Mouse (Mus musculus) small intestine, adult 2 months (tissue): ENCODE data around the gene Cyth3. TPM values are rescaled to one million over a fixed set of nuclear protein-coding genes. Genes with fewer than 3 reads are reported as not detected.
A peak's percentile ranks its signal among the peaks of the same experiment; 100 is the strongest.

Source experiments
- H3K27ac ChIP-seq: fragments of 200-500 bp; 2 replicates; pipeline ENCODE4 v1.5.1; 2012; ENCODE audit warnings: low read depth, low read length, control low read depth, inconsistent platforms; ENCODE audit not compliant: insufficient read depth
- H3K27me3 ChIP-seq: fragments of 200-500 bp; 2 replicates; pipeline ENCODE4 v1.6.1; 2012; ENCODE audit warnings: mild to moderate bottlenecking, moderate library complexity, low read length, inconsistent platforms; ENCODE audit not compliant: control insufficient read depth, insufficient read depth
- H3K36me3 ChIP-seq: fragments of 200-500 bp; 2 replicates; pipeline ENCODE4 v1.6.1; 2012; ENCODE audit warnings: mild to moderate bottlenecking, low read length, control low read depth, inconsistent platforms; ENCODE audit not compliant: control insufficient read depth, insufficient read depth
- H3K4me1 ChIP-seq: fragments of 200-500 bp; 2 replicates; pipeline ENCODE4 v1.6.1; 2012; ENCODE audit warnings: low read length, inconsistent platforms, mixed read lengths; ENCODE audit not compliant: control insufficient read depth, insufficient read depth, insufficient read length
- H3K4me3 ChIP-seq: fragments of 200-500 bp; 2 replicates; pipeline ENCODE4 v1.5.1; 2012; ENCODE audit warnings: low read depth, mild to moderate bottlenecking, control low read depth, inconsistent platforms, low read length, moderate library complexity
- CTCF ChIP-seq: fragments of 200-500 bp; IDR thresholded peaks from 2 replicates; pipeline ENCODE4 v1.5.1; 2012; ENCODE audit warnings: low read depth, mild to moderate bottlenecking, control low read depth, inconsistent platforms, low read length, moderate library complexity, mixed read lengths; ENCODE audit not compliant: insufficient replicate concordance, insufficient read length; ENCODE audit errors: extremely low read depth
- POLR2A ChIP-seq: fragments of 200-500 bp; IDR thresholded peaks from 2 replicates; pipeline ENCODE4 v1.6.1; 2012; ENCODE audit warnings: low read depth, mild to moderate bottlenecking, control low read depth, inconsistent platforms, low read length, moderate library complexity
- whole genome bisulfite sequencing: fragments of 180-500 bp; shearing (Covaris S2); methylation state at CpG from one replicate; pipeline ENCODE4 v1.1.7; 2018; 5-methylcytosine and 5-hydroxymethylcytosine counted together
- polyA plus RNA-seq: library from polyadenylated mRNA; depleted of rRNA; stranded (reverse); fragments of >200 nt; gene quantifications from 2 replicates; pipeline ENCODE4 v1.2.3, GENCODE M21; 2012

Gene Cyth3
- polyA plus RNA-seq, 1 experiment, result 10.3 TPM

DNA sequence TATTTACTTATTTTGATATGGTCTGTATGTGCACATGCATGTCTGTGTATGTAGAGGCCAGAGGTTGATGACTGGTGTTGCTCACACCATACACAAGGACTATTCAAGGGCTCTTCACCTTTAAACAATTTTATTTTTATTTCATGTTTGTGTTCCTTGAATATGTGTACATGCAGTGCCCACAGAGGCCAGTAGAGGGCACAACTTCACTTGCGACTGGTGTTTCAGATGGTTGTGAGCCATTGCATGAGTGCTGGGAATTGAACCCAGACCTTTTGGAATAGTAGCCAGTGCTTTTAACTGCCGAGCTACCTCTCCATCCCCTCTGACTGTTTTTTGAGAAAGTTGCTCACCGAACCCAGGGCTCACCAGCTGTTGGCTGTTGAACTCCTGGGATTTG, 8.0 kb downstream of the Cyth3 start:
- H3K36me3 ChIP-seq, result no peaks in the 10 kb centered on the region
- no peaks in the 10 kb centered on the region for H3K27me3 ChIP-seq
- WGBS, result 98% methylated on average over 3 of the region's 3 CpGs
- H3K4me1 ChIP-seq, result peaks cover 4% of the 10 kb centered on the region
- no peak overlapping the region for H3K27ac ChIP-seq
- TF ChIP-seq POLR2A (no peak), CTCF (peak; percentile 20; the same call in 1 of the 2 replicates)
- no peak overlapping the region for H3K4me3 ChIP-seq

DNA sequence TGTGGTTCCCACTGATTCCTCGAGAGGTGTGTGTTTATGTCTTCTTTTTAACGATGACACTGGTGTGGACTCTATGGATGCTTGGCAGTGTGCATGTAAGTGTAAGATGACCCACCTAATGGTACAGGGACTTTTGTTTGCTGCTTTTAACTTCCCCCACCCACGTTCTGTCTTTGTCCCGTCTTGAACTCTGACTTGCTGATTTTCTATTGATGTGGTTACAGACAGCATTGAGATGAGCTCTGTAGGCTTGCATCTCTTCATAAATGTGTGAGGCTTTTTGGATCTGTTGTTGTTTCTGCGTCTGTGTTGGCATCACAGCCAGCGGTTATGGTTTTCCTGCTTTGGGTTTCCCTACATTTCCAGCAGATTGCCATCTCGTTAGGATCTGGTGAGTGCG, 8.5 kb downstream of the Cyth3 start:
- no peaks in the 10 kb centered on the region for H3K27me3 ChIP-seq
- no peak overlapping the region for H3K27ac ChIP-seq
- 87% methylated on average over 8 of the region's 8 CpGs for WGBS
- peaks cover 4% of the 10 kb centered on the region for H3K4me1 ChIP-seq
- TF ChIP-seq POLR2A, result no peak
- TF ChIP-seq CTCF, result no peak
- H3K36me3 ChIP-seq, result no peaks in the 10 kb centered on the region
- no peak overlapping the region for H3K4me3 ChIP-seq

DNA sequence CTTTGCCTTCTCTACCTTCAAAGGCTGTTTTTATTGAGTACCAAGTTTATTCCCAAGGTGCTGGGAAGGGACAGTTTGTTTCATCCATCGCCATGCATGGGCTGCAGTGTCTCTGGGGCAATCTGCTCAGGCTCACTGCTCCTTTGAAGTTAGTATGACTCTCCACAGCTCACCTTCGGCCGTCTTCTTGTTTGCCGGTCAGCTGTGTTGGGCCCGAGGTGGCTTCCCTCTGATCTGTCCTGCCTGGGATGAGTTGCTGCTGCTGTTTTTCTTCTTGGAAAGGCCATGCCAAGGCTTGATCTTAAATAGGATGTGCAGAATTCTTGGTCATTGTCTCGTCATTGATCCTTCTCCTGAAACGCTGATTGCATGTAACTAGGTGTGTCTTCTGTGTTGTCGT, 9.3 kb downstream of the Cyth3 start:
- TF ChIP-seq POLR2A (no peak), CTCF (no peak)
- no peak overlapping the region for H3K4me3 ChIP-seq
- H3K36me3 ChIP-seq, result no peaks in the 10 kb centered on the region
- WGBS, result 68% methylated on average over 8 of the region's 8 CpGs
- H3K27ac ChIP-seq, result peak overlapping the region; percentile 21; the same call in 1 of the 2 replicates
- no peaks in the 10 kb centered on the region for H3K27me3 ChIP-seq
- H3K4me1 ChIP-seq, result peaks cover 2% of the 10 kb centered on the region

DNA sequence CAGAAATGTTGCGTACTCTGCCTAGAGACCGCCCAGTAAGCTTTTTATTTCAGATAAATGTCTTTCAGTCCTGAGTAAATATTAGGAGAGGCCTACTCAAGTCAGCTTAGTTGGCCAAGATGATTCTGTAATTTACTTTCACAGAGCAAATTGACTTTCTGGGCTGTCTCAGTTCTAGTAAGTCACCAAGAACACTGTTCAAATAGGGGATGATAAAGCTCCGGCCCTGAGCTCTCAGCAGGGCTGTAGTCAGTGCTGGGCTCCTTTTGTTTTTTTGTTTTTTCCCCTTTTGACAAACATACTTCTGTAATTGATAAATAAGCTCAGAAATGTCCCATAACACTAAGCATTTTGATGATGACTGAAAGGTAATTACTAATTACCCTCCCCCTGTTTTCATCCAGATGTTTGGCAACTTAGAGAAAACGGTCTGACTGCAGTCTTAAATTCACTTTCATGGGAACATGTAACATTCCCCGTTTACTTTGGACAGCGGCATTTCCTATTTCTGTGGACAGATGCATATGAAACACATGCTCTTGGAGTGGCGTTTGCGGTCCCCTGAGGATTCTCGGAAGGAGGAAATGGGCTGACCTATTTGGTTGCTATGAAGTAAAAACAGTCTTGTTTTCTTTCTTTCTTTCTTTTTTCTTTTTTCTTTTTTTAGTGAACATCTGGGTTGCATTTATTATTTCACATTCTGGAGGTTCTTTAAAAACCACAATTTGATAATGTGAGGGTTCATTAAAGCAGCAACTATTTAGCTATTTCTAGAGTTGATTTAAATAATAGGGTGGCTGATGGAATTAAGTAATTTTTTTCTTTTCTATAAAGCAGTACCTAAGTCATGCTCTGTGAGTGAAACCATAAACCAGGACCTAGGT, 10.7 kb downstream of the Cyth3 start:
- Histone ChIP-seq H3K4me3 (no peak overlapping the region), H3K27ac (peak overlapping the region; percentile 58), H3K36me3 (no peaks in the 10 kb centered on the region), H3K27me3 (no peaks in the 10 kb centered on the region), H3K4me1 (peaks cover 2% of the 10 kb centered on the region)
- WGBS, result 54% methylated on average over 9 of the region's 9 CpGs
- no peak for TF ChIP-seq CTCF
- TF ChIP-seq POLR2A, result no peak

DNA sequence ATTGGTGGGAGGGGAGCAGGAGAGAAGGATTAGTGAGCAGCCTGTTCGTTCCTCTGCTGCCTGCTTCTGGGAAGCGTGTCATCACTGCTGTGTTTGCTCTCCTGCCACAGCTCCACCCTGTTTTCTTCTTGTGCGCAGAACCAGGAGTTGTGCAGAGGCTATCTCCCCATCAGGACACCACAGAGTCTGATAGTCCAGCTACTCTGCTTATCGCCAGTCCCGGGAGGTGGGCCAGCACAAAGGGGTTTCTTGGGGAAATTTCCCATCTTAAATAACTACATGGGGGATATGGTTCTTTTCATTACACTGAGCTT, 11.3 kb downstream of the Cyth3 start:
- no peak for TF ChIP-seq CTCF
- no peak for TF ChIP-seq POLR2A
- no peaks in the 10 kb centered on the region for H3K36me3 ChIP-seq
- no peak overlapping the region for H3K4me3 ChIP-seq
- H3K4me1 ChIP-seq, result peaks cover 2% of the 10 kb centered on the region
- peak overlapping the region; percentile 58 for H3K27ac ChIP-seq
- 56% methylated on average over 5 of the region's 5 CpGs for WGBS
- H3K27me3 ChIP-seq, result no peaks in the 10 kb centered on the region

DNA sequence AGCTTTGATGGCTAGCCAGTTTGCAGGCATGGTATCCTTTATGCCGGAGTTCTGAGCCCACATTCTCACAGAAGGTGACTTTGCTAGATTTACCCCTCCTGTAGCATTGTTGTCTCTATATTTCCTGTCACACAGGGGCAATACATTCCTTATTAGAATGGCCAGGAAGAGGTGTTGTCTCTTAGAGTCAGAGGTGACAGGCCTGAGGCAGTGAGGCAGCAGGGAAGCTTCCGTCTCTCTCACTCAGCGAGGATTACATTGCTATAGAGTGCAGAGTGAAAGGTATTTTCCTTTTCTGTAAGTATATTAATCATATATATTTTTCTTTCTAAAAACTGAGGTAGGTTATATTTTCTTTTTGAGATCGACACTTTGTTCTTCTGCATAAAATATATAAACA, 11.6 kb downstream of the Cyth3 start:
- Histone ChIP-seq H3K36me3 (no peaks in the 10 kb centered on the region), H3K4me3 (no peak overlapping the region), H3K27ac (peak overlapping the region; percentile 58), H3K4me1 (peaks cover 2% of the 10 kb centered on the region), H3K27me3 (no peaks in the 10 kb centered on the region)
- no peak for TF ChIP-seq POLR2A
- TF ChIP-seq CTCF, result no peak
- 79% methylated on average over 4 of the region's 4 CpGs for WGBS

DNA sequence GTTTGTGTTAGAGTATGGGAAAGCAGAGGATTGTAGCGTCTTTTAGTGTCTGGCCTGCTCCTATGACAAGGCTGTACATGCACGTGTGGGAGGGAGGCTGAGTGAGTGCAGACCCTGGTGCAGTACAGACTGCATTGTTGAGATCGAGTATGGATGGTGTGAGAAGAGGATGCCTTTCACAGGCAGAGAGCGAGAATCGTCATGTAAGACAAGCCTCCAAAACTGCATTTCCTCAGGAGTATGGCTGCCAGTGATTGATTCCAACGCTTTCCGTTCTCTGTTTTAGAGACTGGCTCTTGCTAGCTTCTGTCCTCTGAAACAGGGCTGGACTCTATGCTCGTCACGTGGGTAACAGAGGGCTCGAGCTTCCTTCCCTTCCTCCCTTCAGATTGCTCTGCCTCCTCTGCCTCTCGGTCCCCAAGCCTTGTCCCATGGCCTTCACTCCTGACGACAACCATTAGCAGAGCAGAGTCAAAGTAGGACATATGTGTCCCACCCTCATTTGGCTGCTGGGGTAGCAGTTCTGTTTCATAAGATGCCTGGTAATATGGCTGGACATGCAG, 12.4 kb downstream of the Cyth3 start:
- no peak for TF ChIP-seq CTCF
- TF ChIP-seq POLR2A, result no peak
- 74% methylated on average over 12 of the region's 12 CpGs for WGBS
- Histone ChIP-seq H3K27ac (peak overlapping the region; percentile 55; the same call in 1 of the 2 replicates), H3K4me3 (no peak overlapping the region), H3K4me1 (peaks cover 2% of the 10 kb centered on the region), H3K36me3 (no peaks in the 10 kb centered on the region), H3K27me3 (no peaks in the 10 kb centered on the region)

DNA sequence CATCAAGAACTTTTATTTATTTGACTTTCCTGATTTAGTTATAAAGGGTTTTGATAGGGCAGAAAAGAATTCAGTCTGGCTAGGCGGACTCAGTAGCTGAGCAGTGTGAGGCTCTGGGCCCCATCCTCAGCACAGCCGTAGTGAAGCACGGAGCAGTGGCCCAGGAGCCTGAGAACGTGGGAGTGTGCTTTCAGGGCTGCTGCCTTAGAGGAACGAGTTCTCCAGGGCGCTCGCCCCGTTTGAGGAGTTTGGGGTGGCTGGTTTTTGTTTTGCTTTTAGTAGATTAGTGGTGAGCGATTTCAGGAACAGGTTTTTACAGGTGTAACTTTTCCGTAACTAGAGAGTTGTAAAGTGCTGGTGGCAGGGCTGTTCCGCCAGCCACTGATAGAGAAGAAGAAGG, 13.1 kb downstream of the Cyth3 start:
- Histone ChIP-seq H3K27me3 (no peaks in the 10 kb centered on the region), H3K27ac (no peak overlapping the region), H3K4me1 (peaks cover 2% of the 10 kb centered on the region), H3K4me3 (no peak overlapping the region), H3K36me3 (no peaks in the 10 kb centered on the region)
- 75% methylated on average over 11 of the region's 11 CpGs for WGBS
- TF ChIP-seq POLR2A, result no peak
- TF ChIP-seq CTCF, result no peak
